Mouse (Mus musculus) olfactory bulb, adult 2 months (tissue): Measurements from ENCODE around the gene Spg21. TPM values are rescaled to one million over a fixed set of nuclear protein-coding genes. Genes with fewer than 3 reads are reported as not detected.

Experiments
- H3K27ac ChIP-seq: fragments of 200-500 bp; 2 replicates; pipeline ENCODE4 v1.5.1; 2012; ENCODE audit warnings: low read depth, low read length; ENCODE audit not compliant: insufficient read depth
- H3K4me1 ChIP-seq: fragments of 200-500 bp; 2 replicates; pipeline ENCODE4 v1.6.1; 2012; ENCODE audit warnings: low read length; ENCODE audit not compliant: control insufficient read depth, insufficient read depth
- H3K4me3 ChIP-seq: fragments of 200-500 bp; 2 replicates; pipeline ENCODE4 v1.5.1; 2012; ENCODE audit warnings: mild to moderate bottlenecking, low read depth, low read length, moderate library complexity; ENCODE audit not compliant: insufficient read depth
- CTCF ChIP-seq: fragments of 200-500 bp; IDR thresholded peaks from 2 replicates; pipeline ENCODE4 v1.5.1; 2012; ENCODE audit warnings: low read depth, mild to moderate bottlenecking, low read length, moderate library complexity; ENCODE audit not compliant: insufficient read depth
- POLR2A ChIP-seq: fragments of 200-500 bp; IDR thresholded peaks from 2 replicates; pipeline ENCODE4 v1.6.1; 2012; ENCODE audit warnings: mild to moderate bottlenecking, low read depth, low read length, moderate library complexity; ENCODE audit not compliant: insufficient read depth
- WGBS: fragments of 180-500 bp; shearing (Covaris S2); methylation state at CpG from one replicate; pipeline ENCODE4 v1.1.7; 2018; 5-methylcytosine and 5-hydroxymethylcytosine counted together
- polyA plus RNA-seq: library from polyadenylated mRNA; stranded (reverse); fragments of >200 nt; gene quantifications from 2 replicates; pipeline ENCODE4 v1.2.4, GENCODE M21; 2012; ENCODE audit warnings: low replicate concordance; ENCODE audit not compliant: missing spikeins, insufficient read depth, insufficient read length

Gene Spg21
- polyA plus RNA-seq, 1 experiment: not detected

DNA sequence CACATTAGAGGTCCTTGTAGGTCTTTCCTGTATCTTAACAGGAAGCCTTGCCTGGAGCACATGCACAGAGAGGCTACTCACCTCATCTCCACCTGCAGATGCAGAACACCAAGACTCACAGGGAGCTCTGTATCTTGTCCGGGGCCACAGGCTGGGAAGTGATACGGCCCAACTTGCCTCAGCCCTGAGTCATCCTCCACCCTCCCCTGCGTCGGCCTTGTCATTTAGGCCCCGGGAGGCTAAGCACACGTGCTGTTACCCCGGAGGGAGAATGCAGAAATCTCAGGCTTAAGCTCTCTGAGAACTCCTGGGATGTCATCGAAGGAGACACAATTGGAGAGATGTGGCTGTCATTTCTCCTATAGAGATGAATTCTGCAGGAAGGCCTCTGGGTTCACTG lies 68.9 kb downstream of the Spg21 start:
- H3K4me3 ChIP-seq: no peak overlapping the region
- TF ChIP-seq CTCF (no peak), POLR2A (no peak)
- H3K4me1 ChIP-seq: peaks cover 7% of the 10 kb centered on the region
- H3K27ac ChIP-seq: no peak overlapping the region
- WGBS: 52% methylated on average over 8 of the region's 8 CpGs

DNA sequence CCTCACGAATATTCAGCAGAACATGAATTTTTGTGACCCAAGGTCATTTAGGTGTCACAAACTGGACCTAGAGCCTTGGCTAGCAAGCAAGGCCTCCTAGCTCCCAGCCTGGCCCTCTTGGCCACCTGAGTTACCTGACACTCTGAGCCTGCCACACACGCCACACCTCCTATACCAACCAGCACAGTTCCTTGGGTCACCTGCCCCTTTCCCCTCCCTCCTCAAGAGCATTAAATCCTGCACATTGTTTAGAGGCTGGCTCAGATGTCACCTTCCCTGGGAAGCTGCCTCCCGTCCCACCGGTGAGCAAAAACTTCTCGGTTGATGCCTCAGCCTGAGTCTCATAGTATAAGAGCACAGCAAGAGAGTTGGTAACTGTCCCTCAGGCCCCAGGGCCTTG lies 70.5 kb downstream of the Spg21 start:
- peaks cover 4% of the 10 kb centered on the region for H3K4me1 ChIP-seq
- 92% methylated on average over 5 of the region's 5 CpGs for WGBS
- TF ChIP-seq CTCF (no peak), POLR2A (no peak)
- H3K27ac ChIP-seq: no peak overlapping the region
- H3K4me3 ChIP-seq: no peak overlapping the region

- Histone ChIP-seq H3K4me1 (peaks cover 4% of the 10 kb centered on the region), H3K27ac (no peak overlapping the region), H3K4me3 (no peak overlapping the region)
- WGBS: 75% methylated on average over 8 of the region's 8 CpGs
- TF ChIP-seq CTCF (no peak), POLR2A (no peak)
Measured at GRCm38 (mm10) chr9:65532986-65533385, 72.2 kb downstream of the Spg21 start.

GRCm38 (mm10) chr9:65534111-65534510 lies 73.4 kb downstream of the Spg21 start:
- Histone ChIP-seq H3K4me3 (no peak overlapping the region), H3K27ac (no peak overlapping the region), H3K4me1 (peaks cover 4% of the 10 kb centered on the region)
- no peak for TF ChIP-seq CTCF
- TF ChIP-seq POLR2A: no peak
- WGBS: 83% methylated on average over 3 of the region's 3 CpGs

DNA sequence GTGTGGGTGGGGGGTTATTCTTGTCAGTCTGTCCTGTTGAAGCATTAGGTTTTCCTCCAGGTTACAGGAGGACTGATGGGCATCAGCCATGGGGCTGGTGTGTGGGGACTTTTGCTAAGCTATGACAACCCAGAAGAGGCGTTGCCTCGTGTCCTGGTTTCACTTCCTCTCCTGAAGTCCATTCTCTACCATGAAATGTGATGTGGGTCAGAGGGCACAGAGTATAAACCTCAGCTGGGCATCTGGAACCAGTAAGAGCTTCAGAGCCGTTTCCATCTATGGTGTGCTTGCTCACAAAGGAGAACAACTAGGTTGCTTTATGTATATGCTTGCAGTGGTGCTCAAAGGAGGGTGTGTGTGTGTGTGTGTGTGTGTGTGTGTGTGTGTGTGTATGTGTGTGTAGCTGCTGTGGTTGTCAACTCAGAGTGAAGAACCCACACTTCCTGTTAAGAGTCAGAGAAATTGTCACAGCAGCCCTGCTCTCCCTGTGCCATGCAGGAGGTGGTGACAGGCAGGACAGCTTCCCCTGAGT lies 74.5 kb downstream of the Spg21 start:
- WGBS: 76% methylated on average over 3 of the region's 3 CpGs
- TF ChIP-seq POLR2A: no peak
- no peak for TF ChIP-seq CTCF
- no peak overlapping the region for H3K4me3 ChIP-seq
- no peaks in the 10 kb centered on the region for H3K4me1 ChIP-seq
- H3K27ac ChIP-seq: no peak overlapping the region

GRCm38 (mm10) chr9:65535789-65536469 lies 75.2 kb downstream of the Spg21 start:
- Histone ChIP-seq H3K27ac (no peak overlapping the region), H3K4me1 (no peaks in the 10 kb centered on the region), H3K4me3 (no peak overlapping the region)
- 89% methylated on average over 11 of the region's 11 CpGs for WGBS
- TF ChIP-seq CTCF (no peak), POLR2A (no peak)

DNA sequence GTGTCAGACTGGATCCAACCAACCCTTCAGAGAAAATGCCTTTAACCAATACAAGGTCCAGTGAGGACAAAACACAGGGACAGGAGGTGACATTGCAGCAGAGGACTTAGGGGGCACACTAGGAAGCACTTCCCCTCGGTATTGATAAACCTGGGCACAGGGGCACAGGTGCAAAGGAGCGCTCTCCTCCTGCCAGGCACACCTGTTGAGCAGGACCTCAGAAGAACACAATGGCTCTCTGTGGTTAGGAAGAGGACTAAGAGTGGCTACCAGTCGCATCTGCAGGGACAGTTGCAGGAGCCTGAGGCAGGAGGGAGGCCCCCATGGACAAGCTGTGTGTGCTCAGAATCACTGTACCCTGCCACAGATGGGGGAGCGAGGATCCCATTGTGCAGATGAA lies 75.7 kb downstream of the Spg21 start:
- TF ChIP-seq CTCF: no peak
- Histone ChIP-seq H3K27ac (no peak overlapping the region), H3K4me3 (no peak overlapping the region), H3K4me1 (peaks cover 2% of the 10 kb centered on the region)
- WGBS: 89% methylated on average over 4 of the region's 4 CpGs

Other genes with a start within 250 kb of the Spg21 start
- not detected in 2 replicates for gene Cilp, start 195.8 kb upstream of the Spg21 start, polyA plus RNA-seq
- not detected in 2 replicates for gene Clpx, start 166.7 kb upstream of the Spg21 start, polyA plus RNA-seq
- not detected in 2 replicates for gene Pdcd7, start 114.8 kb upstream of the Spg21 start, polyA plus RNA-seq
- gene Ubap1l, start 99.9 kb upstream of the Spg21 start, polyA plus RNA-seq: not detected in 2 replicates
- gene Kbtbd13, start 69.3 kb upstream of the Spg21 start, polyA plus RNA-seq: not detected in 2 replicates
- gene Rasl12, start 62.4 kb upstream of the Spg21 start, polyA plus RNA-seq: not detected in 2 replicates
- gene Slc51b, start 38.0 kb upstream of the Spg21 start, polyA plus RNA-seq: not detected in 2 replicates
- gene Mtfmt, start 25.2 kb upstream of the Spg21 start, polyA plus RNA-seq: not detected in 2 replicates
- not detected in 2 replicates for gene Ankdd1a, start 59.2 kb downstream of the Spg21 start, polyA plus RNA-seq
- gene Plekho2, start 119.1 kb downstream of the Spg21 start, polyA plus RNA-seq: not detected in 2 replicates
- not detected in 2 replicates for gene Pif1, start 126.2 kb downstream of the Spg21 start, polyA plus RNA-seq
- not detected in 2 replicates for gene Rbpms2, start 168.7 kb downstream of the Spg21 start, polyA plus RNA-seq
- not detected in 2 replicates for gene Oaz2, start 207.1 kb downstream of the Spg21 start, polyA plus RNA-seq